Mouse (Mus musculus) lung, postnatal 0 days (tissue): ENCODE measurements at regions not wholly inside any gene's neighbourhood (a gene's known extent, or its start where the extent isn't known, plus 50 kb on each side); places are given as distances from the start of the nearest gene placed in this dataset.

Experiments
- ATAC-seq: fragments of 200-750 bp; cut with Nextera tagmentation; 2 replicates; pipeline ENCODE4 v1.8.0; 2017; ENCODE audit warnings: moderate library complexity
- DNase-seq: peaks from one replicate; pipeline ENCODE4 v3.0.0-alpha.2; 2016; ENCODE audit warnings: low spot score
- H3K27ac ChIP-seq: fragments of 300-500 bp; sonication (generic); 2 replicates; pipeline ENCODE4 v1.5.1; 2014; ENCODE audit warnings: antibody characterized with exemption, mild to moderate bottlenecking, low read length, mixed read lengths
- H3K27me3 ChIP-seq: fragments of 300-500 bp; sonication (generic); replicated peaks from 2 replicates; pipeline ENCODE4 v1.6.1; 2014; ENCODE audit warnings: low read length, mixed read lengths; ENCODE audit not compliant: insufficient read depth
- H3K36me3 ChIP-seq: fragments of 300-500 bp; sonication (generic); 2 replicates; pipeline ENCODE4 v1.6.1; 2014; ENCODE audit warnings: low read length, mixed read lengths; ENCODE audit not compliant: insufficient read depth
- H3K4me1 ChIP-seq: fragments of 300-500 bp; sonication (generic); 2 replicates; pipeline ENCODE4 v1.6.1; 2014; ENCODE audit warnings: antibody characterized with exemption, low read depth, low read length, mixed read lengths; ENCODE audit not compliant: insufficient read depth
- H3K4me2 ChIP-seq: fragments of 300-500 bp; sonication (generic); replicated peaks from 2 replicates; pipeline ENCODE4 v1.6.1; 2014; ENCODE audit warnings: low read depth, mild to moderate bottlenecking, low read length, moderate library complexity, mixed read lengths
- H3K4me3 ChIP-seq: fragments of 300-500 bp; sonication (generic); 2 replicates; pipeline ENCODE4 v1.5.1; 2014; ENCODE audit warnings: low read depth, low read length
- H3K9ac ChIP-seq: fragments of 300-500 bp; sonication (generic); replicated peaks from 2 replicates; pipeline ENCODE4 v1.6.1; 2014; ENCODE audit warnings: low read depth, mild to moderate bottlenecking
- H3K9me3 ChIP-seq: fragments of 300-500 bp; sonication (generic); 2 replicates; pipeline ENCODE4 v1.6.1; 2016; ENCODE audit warnings: low read length, mixed read lengths
- CTCF ChIP-seq: IDR thresholded peaks from 2 replicates; pipeline ENCODE4 v1.5.1; 2016; ENCODE audit warnings: antibody characterized with exemption, mild to moderate bottlenecking
- EP300 ChIP-seq: IDR thresholded peaks from 2 replicates; pipeline ENCODE4 v1.6.1; 2016; ENCODE audit warnings: antibody characterized with exemption, mild to moderate bottlenecking, control low read depth
- WGBS: fragments of 180-500 bp; shearing (Covaris S2); extraction: QIAGEN DNeasy Blood & Tissue Kit; methylation state at CpG from one replicate; pipeline ENCODE4 v1.1.7; 2014; 5-methylcytosine and 5-hydroxymethylcytosine counted together

DNA sequence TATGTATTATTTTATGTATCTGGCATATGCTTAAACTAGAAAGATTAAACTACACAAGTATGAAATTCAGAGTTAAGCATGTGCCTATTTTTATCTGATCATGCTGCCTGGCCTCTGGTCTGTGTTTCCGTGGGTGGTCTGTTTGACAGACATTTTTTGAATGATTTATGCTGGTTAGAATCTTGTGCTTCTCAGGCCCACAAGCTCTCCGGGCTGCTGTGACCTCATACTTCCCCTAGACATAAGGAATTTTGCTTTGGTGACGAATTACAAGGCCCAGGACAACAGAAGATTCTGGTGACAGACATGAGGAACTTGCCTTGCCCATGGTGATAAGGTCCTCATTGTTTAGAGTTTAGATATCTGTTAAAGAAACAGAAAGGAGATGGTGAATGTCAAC lies 475.9 kb upstream of the Fam92a start:
- Histone ChIP-seq H3K27me3 (no peaks in the 10 kb centered on the region), H3K27ac (no peak overlapping the region), H3K4me3 (no peak overlapping the region), H3K36me3 (no peaks in the 10 kb centered on the region), H3K4me1 (no peaks in the 10 kb centered on the region), H3K4me2 (no peak overlapping the region), H3K9ac (no peak overlapping the region), H3K9me3 (no peaks in the 10 kb centered on the region)
- WGBS = 19% methylated on average over 3 of the region's 3 CpGs
- ATAC-seq (peak; percentile 17; the same call in 1 of the 2 replicates), DNase-seq (no peak)
- TF ChIP-seq CTCF (no peak), EP300 (no peak)

DNA sequence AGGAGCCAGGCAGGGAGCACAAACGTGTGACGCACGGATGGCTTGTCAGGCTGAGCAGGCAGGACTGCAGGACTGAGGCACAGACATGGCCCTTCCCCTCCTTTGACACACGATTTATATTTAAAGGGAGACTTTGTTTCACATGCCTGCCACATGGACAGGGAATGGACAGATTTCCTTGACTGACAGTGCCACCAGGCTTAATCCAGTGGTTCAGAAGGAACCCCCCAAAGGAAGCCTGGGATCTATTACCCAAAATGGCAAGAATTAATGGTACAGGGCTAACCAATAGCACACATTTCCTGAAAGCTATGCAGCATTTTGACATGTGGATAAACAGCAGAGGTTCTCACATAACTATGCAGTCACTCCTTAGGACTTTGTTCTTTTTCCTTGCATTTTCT lies 470.7 kb upstream of the Fam92a start:
- no peak for ATAC-seq
- no peaks in the 10 kb centered on the region for H3K4me1 ChIP-seq
- no peaks in the 10 kb centered on the region for H3K9me3 ChIP-seq
- no peaks in the 10 kb centered on the region for H3K27me3 ChIP-seq
- H3K4me2 ChIP-seq = no peak overlapping the region
- TF ChIP-seq EP300 (no peak), CTCF (no peak)
- no peak overlapping the region for H3K4me3 ChIP-seq
- no peak overlapping the region for H3K27ac ChIP-seq
- no peak for DNase-seq
- WGBS = 26% methylated on average over 4 of the region's 4 CpGs
- no peak overlapping the region for H3K9ac ChIP-seq
- no peaks in the 10 kb centered on the region for H3K36me3 ChIP-seq

DNA sequence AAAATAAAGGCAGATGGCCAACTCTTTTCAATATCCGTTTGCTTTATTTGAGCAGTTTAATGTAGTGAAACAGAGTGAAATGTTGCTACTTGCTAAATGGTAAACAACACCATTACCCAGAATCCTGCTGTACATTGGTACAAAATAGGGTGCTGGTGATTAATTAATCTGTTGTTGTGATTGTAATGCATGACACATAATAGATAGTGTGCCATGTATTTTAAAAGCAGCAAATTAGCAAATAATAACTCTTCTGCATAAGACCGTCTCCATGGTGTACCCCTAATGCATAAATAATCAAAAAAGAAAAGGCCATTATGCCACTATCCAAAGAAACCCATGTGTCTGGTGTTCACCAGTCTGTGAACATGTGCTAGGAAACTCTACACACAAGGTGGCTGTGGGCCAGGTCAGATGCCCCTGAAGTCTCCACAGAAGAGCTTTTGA lies 457.6 kb upstream of the Fam92a start:
- Histone ChIP-seq H3K4me1 (no peaks in the 10 kb centered on the region), H3K27me3 (no peaks in the 10 kb centered on the region), H3K36me3 (no peaks in the 10 kb centered on the region), H3K9me3 (no peaks in the 10 kb centered on the region), H3K4me2 (no peak overlapping the region), H3K9ac (no peak overlapping the region), H3K4me3 (no peak overlapping the region), H3K27ac (no peak overlapping the region)
- TF ChIP-seq CTCF = no peak
- TF ChIP-seq EP300 = no peak
- ATAC-seq (no peak), DNase-seq (no peak)
- WGBS = 58% methylated on average over 2 of the region's 2 CpGs

DNA sequence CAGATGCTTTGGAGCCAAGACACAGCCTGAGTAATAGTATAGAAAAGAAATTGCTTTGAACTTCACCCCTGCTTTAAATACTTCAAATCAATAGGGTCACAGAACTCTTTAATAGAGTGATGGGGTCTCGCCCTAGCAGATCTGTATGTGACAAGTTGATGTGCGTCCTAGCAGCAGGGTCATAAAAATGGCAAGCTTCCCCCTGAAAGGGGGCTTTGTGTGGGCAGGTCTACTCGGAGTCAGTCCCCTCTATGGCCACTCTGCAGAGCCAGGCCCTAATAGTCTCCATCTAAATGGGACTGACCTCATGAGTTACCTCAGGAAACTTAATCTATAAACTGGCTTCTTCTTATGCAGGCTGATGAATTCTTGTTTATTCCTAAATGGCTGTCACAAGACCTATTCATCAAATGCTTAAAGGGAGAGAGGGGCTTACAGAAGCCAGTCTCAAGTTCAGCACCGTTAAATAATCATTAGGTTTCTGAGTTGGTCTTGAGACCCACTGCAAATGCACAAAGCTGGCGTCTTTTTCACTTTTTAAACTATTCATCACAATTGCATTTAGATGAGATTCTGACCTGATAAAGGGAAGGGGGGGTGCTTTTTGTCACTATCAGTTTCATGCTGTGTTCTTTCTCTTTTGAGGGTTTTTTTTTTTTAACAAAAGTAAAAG lies 457.0 kb upstream of the Fam92a start:
- no peaks in the 10 kb centered on the region for H3K4me1 ChIP-seq
- no peak for ATAC-seq
- DNase-seq = no peak
- H3K9me3 ChIP-seq = no peaks in the 10 kb centered on the region
- H3K4me2 ChIP-seq = no peak overlapping the region
- no peak overlapping the region for H3K4me3 ChIP-seq
- H3K27ac ChIP-seq = no peak overlapping the region
- no peak overlapping the region for H3K9ac ChIP-seq
- no peaks in the 10 kb centered on the region for H3K36me3 ChIP-seq
- no peaks in the 10 kb centered on the region for H3K27me3 ChIP-seq
- WGBS = 43% methylated on average over 5 of the region's 5 CpGs
- no peak for TF ChIP-seq CTCF
- no peak for TF ChIP-seq EP300

DNA sequence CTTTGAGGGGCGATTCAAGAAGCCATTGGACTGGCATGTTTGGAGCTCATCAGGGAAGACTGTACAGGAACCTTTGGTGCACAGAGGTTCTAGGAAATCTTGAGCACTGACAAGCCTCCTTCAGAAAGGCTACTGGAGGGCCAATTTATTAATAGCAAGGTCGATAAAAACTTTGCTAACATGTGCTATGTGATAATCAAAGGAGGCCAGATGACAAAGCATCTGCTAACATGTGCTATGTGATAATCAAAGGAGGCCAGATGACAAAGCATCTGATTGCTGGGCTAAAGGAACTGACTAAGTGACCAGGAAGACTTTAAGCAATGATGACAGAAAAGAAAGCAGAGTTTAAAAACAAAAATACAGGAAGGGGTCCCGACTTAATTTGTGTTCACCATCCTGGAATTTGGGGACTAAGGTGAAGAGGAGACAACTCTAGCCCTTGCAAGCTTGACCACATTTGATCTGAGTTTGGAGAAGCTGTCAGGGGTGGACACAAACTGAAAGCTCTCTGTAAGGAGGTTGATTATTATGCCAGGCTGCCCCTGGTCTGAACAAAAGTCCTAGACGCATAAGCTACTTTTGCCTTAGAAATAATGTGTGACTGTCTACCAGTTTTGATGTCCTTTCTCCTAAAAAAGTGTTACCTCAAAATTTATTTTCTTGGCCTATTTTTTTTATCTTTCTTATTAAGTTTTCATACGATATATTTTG lies 455.5 kb upstream of the Fam92a start:
- TF ChIP-seq EP300 (no peak), CTCF (no peak)
- Histone ChIP-seq H3K27me3 (no peaks in the 10 kb centered on the region), H3K36me3 (no peaks in the 10 kb centered on the region), H3K4me3 (no peak overlapping the region), H3K9ac (no peak overlapping the region), H3K27ac (no peak overlapping the region), H3K9me3 (no peaks in the 10 kb centered on the region), H3K4me2 (no peak overlapping the region), H3K4me1 (no peaks in the 10 kb centered on the region)
- WGBS = 72% methylated on average over 5 of the region's 5 CpGs
- ATAC-seq (no peak), DNase-seq (no peak)

DNA sequence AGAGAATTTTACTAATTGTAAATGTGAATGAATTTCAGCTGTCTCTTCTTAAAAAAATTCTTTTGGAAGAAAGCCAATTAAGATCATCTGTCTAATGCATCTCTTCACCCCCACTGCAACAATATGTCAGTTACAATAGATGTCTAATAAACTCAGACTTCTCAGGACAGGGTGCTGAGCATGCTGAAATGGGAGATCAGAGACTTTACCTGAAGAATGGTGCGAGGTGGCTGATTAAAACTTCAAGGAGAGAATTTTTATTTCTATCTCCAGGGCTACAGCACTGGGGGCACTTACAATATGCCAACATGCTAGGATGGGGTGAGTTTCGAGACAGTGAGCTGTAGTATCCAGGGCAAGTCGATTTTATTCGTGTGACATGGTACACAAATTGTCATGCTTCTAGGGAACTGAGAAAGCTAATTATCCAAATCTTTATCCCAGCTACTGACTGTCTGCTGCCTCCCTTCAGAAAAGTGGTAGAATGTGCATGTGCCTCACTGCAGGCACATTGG lies 449.0 kb upstream of the Fam92a start:
- H3K9me3 ChIP-seq = no peaks in the 10 kb centered on the region
- TF ChIP-seq CTCF (no peak), EP300 (no peak)
- H3K36me3 ChIP-seq = no peaks in the 10 kb centered on the region
- no peak overlapping the region for H3K4me2 ChIP-seq
- no peak overlapping the region for H3K9ac ChIP-seq
- no peak for ATAC-seq
- H3K27ac ChIP-seq = no peak overlapping the region
- no peak for DNase-seq
- no peaks in the 10 kb centered on the region for H3K4me1 ChIP-seq
- 80% methylated on average over 4 of the region's 4 CpGs for WGBS
- no peaks in the 10 kb centered on the region for H3K27me3 ChIP-seq
- H3K4me3 ChIP-seq = no peak overlapping the region
